Mouse (Mus musculus) heart, postnatal 0 days (tissue): ENCODE data around the gene Cadm2. TPM values are rescaled to one million over a fixed set of nuclear protein-coding genes. Genes with fewer than 3 reads are reported as not detected.

Experiments used
- ATAC-seq: fragments of 200-750 bp; cut with Nextera tagmentation; 2 replicates; pipeline ENCODE4 v1.8.0; 2017; ENCODE audit warnings: low read depth, moderate number of reproducible peaks, moderate library complexity; ENCODE audit not compliant: insufficient read depth
- DNase-seq: peaks from one replicate; pipeline ENCODE4 v3.0.0-alpha.2; 2016; ENCODE audit warnings: low spot score
- H3K27ac ChIP-seq: fragments of 300-500 bp; sonication (generic); 2 replicates; pipeline ENCODE4 v1.5.1; 2014; ENCODE audit warnings: low read depth, mild to moderate bottlenecking
- H3K27me3 ChIP-seq: fragments of 300-500 bp; sonication (generic); 2 replicates; pipeline ENCODE4 v1.6.1; 2014; ENCODE audit warnings: low read length, mixed read lengths; ENCODE audit not compliant: control insufficient read depth, insufficient read depth
- H3K36me3 ChIP-seq: fragments of 300-500 bp; sonication (generic); replicated peaks from 2 replicates; pipeline ENCODE4 v1.6.1; 2014; ENCODE audit warnings: low read length, mixed read lengths; ENCODE audit not compliant: control insufficient read depth, insufficient read depth
- H3K4me1 ChIP-seq: fragments of 300-500 bp; sonication (generic); 2 replicates; pipeline ENCODE4 v1.6.1; 2014; ENCODE audit warnings: antibody characterized with exemption; ENCODE audit not compliant: control insufficient read depth, insufficient read depth
- H3K4me2 ChIP-seq: fragments of 300-500 bp; sonication (generic); 2 replicates; pipeline ENCODE4 v1.6.1; 2014; ENCODE audit warnings: low read depth, mild to moderate bottlenecking, low read length, moderate library complexity
- H3K4me3 ChIP-seq: fragments of 300-500 bp; sonication (generic); 2 replicates; pipeline ENCODE4 v1.5.1; 2014; ENCODE audit warnings: low read depth, low read length
- H3K9ac ChIP-seq: fragments of 300-500 bp; sonication (generic); replicated peaks from 2 replicates; pipeline ENCODE4 v1.6.1; 2014; ENCODE audit warnings: low read depth, low read length, mixed read lengths
- H3K9me3 ChIP-seq: fragments of 300-500 bp; sonication (generic); replicated peaks from 2 replicates; pipeline ENCODE4 v1.6.1; 2016; ENCODE audit warnings: low read length; ENCODE audit not compliant: control insufficient read depth
- CTCF ChIP-seq: IDR thresholded peaks from 2 replicates; pipeline ENCODE4 v1.5.1; 2016; ENCODE audit warnings: antibody characterized with exemption, control low read depth, low read depth
- EP300 ChIP-seq: IDR thresholded peaks from 2 replicates; pipeline ENCODE4 v1.6.1; 2016; ENCODE audit warnings: antibody characterized with exemption, low read depth
- whole genome bisulfite sequencing: fragments of 180-500 bp; shearing (Covaris S2); extraction: QIAGEN DNeasy Blood & Tissue Kit; methylation state at CpG from one replicate; pipeline ENCODE4 v1.1.7; 2014; 5-methylcytosine and 5-hydroxymethylcytosine counted together
- polyA plus RNA-seq: library from polyadenylated mRNA; unstranded; fragments of >200 nt; fragmentation: Nextera tagmentation; extraction: Ambion mirVana; gene quantifications from 2 replicates; pipeline ENCODE4 v1.2.1, GENCODE M21; 2015
- total RNA-seq: library from RNA; depleted of rRNA; stranded (reverse); fragments of >200 nt; gene quantifications from 2 replicates; pipeline ENCODE4 v1.2.3, GENCODE M21; 2014; ENCODE audit warnings: low replicate concordance

Gene Cadm2
- total and polyA plus RNA-seq, 2 experiments from 2014 or later: 1.0 TPM; not detected in 1

DNA sequence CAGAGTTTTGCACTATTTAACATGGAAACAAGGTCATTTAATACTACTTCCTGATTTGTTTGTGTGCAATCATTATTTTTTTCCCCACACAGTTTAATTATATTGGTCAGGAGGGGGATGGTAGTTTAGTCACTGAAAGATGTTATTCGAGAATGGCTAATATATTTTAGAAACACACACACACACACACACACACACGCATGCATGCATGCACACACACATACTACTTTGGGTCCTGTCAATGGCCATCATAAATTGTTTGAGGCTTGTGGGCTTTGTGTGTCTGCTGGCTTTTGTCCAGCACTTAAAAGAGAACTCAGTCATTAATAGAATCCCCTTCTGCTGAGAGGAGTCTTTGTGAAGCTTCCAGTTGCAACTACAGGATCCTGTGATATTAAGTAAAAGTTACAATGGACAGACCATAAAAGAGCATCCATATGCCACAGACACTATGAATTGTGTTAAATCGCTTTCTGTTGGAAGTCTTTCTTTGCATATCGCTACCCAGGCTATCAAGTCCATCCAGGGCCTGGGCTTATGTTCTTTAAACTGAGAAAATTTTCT is 427.8 kb downstream of the Cadm2 start:
- no peak overlapping the region for H3K4me2 ChIP-seq
- WGBS: 85% methylated on average over 4 of the region's 4 CpGs
- ATAC-seq: no peak
- no peak overlapping the region for H3K27ac ChIP-seq
- no peak overlapping the region for H3K4me3 ChIP-seq
- H3K36me3 ChIP-seq: no peaks in the 10 kb centered on the region
- no peak for DNase-seq
- H3K27me3 ChIP-seq: no peaks in the 10 kb centered on the region
- TF ChIP-seq CTCF (no peak), EP300 (no peak)
- no peaks in the 10 kb centered on the region for H3K4me1 ChIP-seq
- no peak overlapping the region for H3K9ac ChIP-seq
- no peaks in the 10 kb centered on the region for H3K9me3 ChIP-seq

DNA sequence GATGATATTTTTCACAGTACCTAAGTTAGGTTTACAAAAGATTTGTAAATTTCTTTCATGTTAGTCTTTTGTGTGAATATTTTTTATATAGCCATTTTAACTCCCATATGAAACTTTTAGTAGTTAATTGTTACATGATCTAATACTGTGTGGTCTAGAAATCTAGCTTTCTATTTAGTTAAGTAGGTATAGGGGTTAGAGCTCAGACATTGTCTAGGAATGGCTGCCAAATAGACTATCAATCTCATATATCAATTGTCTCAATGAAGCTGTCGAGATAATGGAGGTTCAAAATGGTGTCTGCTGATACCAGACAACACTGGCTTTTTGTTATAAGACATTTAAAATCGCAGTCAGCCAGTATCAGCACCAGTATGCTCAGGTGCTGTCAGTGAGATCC is 428.3 kb downstream of the Cadm2 start:
- 44% methylated on average over 2 of the region's 2 CpGs for WGBS
- no peak for TF ChIP-seq CTCF
- TF ChIP-seq EP300: no peak
- Histone ChIP-seq H3K9ac (no peak overlapping the region), H3K36me3 (no peaks in the 10 kb centered on the region), H3K27ac (no peak overlapping the region), H3K4me3 (no peak overlapping the region), H3K4me2 (no peak overlapping the region), H3K9me3 (no peaks in the 10 kb centered on the region), H3K27me3 (no peaks in the 10 kb centered on the region), H3K4me1 (no peaks in the 10 kb centered on the region)
- DNase-seq: no peak
- no peak for ATAC-seq

DNA sequence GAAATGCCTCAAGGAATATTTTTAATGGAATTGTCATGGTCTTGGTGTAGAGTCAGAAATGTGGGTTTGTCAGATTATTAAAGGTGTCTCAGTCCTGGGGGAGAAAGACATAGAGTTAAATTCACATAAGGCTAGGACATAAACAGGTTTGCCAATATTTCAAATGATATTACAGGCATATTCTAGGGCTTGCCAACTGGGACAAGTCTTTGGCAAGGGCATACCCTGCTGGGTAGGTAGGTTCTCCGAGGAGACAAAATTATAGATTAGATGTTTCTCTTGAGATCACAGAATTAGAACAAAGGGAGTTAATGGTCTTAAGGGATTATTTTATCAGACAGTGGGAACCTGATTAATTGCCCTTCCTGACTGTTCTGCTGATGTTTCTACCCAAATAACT is 434.4 kb downstream of the Cadm2 start:
- H3K4me3 ChIP-seq: no peak overlapping the region
- H3K9me3 ChIP-seq: no peaks in the 10 kb centered on the region
- H3K9ac ChIP-seq: no peak overlapping the region
- 77% methylated on average over 1 of the region's 1 CpGs for WGBS
- no peaks in the 10 kb centered on the region for H3K36me3 ChIP-seq
- no peak overlapping the region for H3K27ac ChIP-seq
- DNase-seq (no peak), ATAC-seq (no peak)
- H3K4me2 ChIP-seq: no peak overlapping the region
- TF ChIP-seq CTCF: no peak
- no peak for TF ChIP-seq EP300
- H3K27me3 ChIP-seq: no peaks in the 10 kb centered on the region
- H3K4me1 ChIP-seq: no peaks in the 10 kb centered on the region

DNA sequence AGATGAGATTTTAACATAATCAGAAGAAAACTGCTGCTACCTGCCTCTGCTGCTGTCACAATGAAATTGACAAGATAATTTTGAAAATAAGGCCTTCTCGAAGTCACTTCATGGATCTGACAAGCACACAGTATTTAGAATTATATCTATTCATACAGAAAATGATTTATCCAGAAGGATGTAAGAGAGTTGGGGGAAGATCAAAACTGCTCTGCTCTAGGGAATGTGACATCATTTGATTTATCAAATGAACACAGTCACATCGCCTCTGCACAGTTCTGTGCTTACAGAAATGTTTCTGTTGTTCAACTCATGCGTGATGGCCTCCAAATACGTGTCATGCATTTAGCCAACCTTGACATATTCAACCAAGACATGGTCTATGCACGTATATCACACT is 437.8 kb downstream of the Cadm2 start:
- no peak overlapping the region for H3K9ac ChIP-seq
- H3K4me1 ChIP-seq: no peaks in the 10 kb centered on the region
- no peaks in the 10 kb centered on the region for H3K27me3 ChIP-seq
- H3K9me3 ChIP-seq: no peaks in the 10 kb centered on the region
- no peaks in the 10 kb centered on the region for H3K36me3 ChIP-seq
- H3K4me2 ChIP-seq: no peak overlapping the region
- H3K4me3 ChIP-seq: no peak overlapping the region
- WGBS: 77% methylated on average over 5 of the region's 5 CpGs
- DNase-seq (no peak), ATAC-seq (no peak)
- no peak overlapping the region for H3K27ac ChIP-seq
- TF ChIP-seq EP300 (no peak), CTCF (no peak)

DNA sequence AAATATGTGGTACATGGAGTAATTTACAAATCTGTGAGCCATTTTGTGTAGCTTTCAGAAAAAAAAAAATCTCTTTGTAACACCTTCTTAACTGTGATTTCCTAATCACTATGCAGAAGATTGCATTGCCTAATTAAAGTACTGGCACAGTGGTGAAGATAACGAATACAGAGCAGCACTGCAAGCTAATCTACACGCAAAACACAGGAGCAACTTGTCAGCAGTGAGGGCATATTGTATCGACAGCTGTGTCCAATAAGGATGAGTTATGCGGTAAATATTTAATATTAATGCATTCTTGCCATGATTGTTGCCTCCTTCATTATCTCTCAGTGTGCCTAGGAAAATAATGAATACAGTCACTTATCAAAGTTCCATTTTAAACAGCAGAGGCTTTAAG is 445.3 kb downstream of the Cadm2 start:
- no peak overlapping the region for H3K4me2 ChIP-seq
- ATAC-seq (no peak), DNase-seq (no peak)
- H3K4me1 ChIP-seq: no peaks in the 10 kb centered on the region
- H3K27me3 ChIP-seq: no peaks in the 10 kb centered on the region
- H3K36me3 ChIP-seq: no peaks in the 10 kb centered on the region
- H3K4me3 ChIP-seq: no peak overlapping the region
- WGBS: 56% methylated on average over 4 of the region's 4 CpGs
- no peak overlapping the region for H3K9ac ChIP-seq
- H3K9me3 ChIP-seq: no peaks in the 10 kb centered on the region
- no peak overlapping the region for H3K27ac ChIP-seq
- TF ChIP-seq EP300 (no peak), CTCF (no peak)

DNA sequence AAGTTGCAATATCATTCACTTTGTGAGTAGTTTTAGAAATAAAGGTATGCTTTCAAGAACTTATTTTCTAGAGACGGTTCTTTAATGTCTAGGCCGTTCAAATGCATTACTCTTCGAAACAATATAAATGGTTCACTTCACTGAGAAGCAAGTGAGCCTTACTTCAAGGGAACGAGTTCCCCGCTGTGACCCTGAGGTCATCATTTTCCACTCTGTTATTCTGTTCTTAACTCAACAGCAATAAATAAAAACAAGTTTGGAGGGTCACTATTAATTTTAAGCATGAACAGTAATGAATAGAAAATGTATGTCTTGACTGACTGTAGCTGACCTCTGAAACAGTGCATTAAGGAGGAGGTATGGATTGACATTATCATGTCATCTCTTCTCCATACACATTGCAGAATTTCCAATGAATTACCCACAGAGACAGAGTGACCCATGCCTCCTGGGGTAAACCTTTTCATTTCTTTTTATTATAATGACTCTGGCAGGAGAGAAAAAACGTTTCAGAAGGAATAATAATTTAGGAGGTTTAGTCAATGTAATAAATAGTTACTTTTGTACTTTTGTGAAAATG is 458.4 kb downstream of the Cadm2 start:
- Histone ChIP-seq H3K27ac (no peak overlapping the region), H3K9ac (no peak overlapping the region), H3K27me3 (no peaks in the 10 kb centered on the region), H3K4me2 (no peak overlapping the region), H3K4me1 (no peaks in the 10 kb centered on the region), H3K9me3 (no peaks in the 10 kb centered on the region), H3K36me3 (no peaks in the 10 kb centered on the region), H3K4me3 (no peak overlapping the region)
- 71% methylated on average over 6 of the region's 6 CpGs for WGBS
- DNase-seq (no peak), ATAC-seq (no peak)
- TF ChIP-seq CTCF: no peak
- no peak for TF ChIP-seq EP300
